Mouse (Mus musculus) T-cell, adult 66 days (primary cell): ENCODE data around the gene Clta. TPM values are rescaled to one million over a fixed set of nuclear protein-coding genes. Genes with fewer than 3 reads are reported as not detected.

Experiments used
- total RNA-seq, 2 experiments: library from RNA; stranded (reverse); gene quantifications; 3 replicates in 1 of 2; 4 replicates in 1 of 2; pipeline ENCODE4 v1.2.4; 2023

Gene Clta
- 100 to 1,000 TPM; 129 to 131 TPM for total RNA-seq

DNA sequence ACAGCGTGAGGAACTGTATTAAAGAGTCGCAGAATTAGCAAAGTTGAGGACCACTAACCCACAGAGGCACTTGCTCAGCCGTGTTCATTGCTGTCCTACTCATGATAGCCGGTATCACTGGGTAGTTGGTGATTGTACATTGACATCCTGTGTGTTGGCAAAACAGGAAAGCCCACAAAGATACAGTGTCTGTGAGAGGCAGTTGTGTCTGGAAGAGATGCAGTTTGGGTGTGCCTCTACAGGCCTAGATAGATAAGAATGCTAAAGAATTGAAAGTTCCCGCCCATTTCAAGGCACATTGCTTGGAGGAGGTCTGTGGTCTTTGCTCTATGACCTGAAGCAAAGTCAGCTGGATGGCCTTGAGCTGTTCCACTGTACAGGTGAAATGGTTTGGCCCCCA, at the start of gene Clta:
Gene Clta, plus strand, starts transcription at position 327 of the 400 bp plus-strand sequence.

DNA sequence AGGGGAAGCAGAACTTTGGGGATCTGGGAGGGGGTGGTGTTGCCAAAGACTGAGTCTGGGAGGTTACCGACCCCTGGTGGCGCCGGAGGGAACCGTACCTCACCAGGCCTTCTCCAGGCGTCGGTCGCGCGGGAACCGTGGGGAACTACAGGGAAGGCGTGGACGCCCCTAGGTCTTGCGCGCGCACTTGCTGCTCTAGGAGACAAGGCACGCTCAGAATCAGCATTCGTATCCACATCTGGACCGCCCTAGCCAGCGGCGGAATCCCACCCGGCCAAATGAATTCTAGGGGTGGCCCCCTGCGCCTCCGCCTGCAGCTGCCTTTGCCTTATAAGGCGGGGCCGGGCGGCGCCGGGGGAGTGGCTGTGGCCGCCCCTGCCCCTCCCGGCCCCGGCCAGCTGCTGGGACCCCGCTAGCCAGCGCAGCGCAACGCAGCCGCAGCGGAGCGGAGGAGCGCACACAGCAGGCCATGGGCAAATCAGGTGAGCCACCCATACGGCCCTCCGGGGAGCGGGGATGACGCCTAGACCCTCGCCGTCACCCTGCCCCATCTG, 46.9 kb upstream of the Clta start, which contains the start of gene Glipr2:
Gene Glipr2, plus strand, starts transcription at position 110 of the 554 bp plus-strand sequence.

DNA sequence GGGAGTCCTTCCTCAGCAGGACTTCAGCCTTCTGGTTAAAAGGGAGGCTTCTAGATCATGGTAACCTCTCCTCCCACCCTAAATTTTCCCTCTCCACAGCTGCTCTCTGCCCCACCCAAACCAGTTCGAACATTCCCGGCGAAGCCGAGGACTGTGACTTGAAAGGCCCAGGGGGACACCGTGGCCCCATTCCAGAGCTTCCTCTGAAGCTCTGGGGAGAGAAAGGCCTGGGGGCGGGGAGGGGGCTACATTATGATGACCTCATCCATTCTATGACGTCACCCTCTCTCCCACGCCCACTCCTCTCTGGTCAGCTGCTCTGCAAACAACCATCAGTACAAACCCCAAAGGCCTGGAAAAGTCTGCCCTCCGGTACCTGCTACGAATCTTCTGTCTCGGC, 21.1 kb upstream of the Clta start, which contains the start of gene Ccin:
Gene Ccin, plus strand, starts transcription at position 303 of the 400 bp plus-strand sequence.

Other genes starting within 250 kb of the Clta start
- not detected for gene Olfr159, start 233.4 kb upstream of the Clta start, total RNA-seq
- not detected for gene Olfr156, start 180.6 kb upstream of the Clta start, total RNA-seq
- not detected for gene Olfr157, start 164.3 kb upstream of the Clta start, total RNA-seq
- not detected for gene Olfr155, start 152.9 kb upstream of the Clta start, total RNA-seq
- gene Reck, start 128.9 kb upstream of the Clta start, total RNA-seq = 1 to 10 TPM; 2.0 to 2.8 TPM
- gene Glipr2, start 47.1 kb upstream of the Clta start, total RNA-seq = 10 to 100 TPM; 56.7 to 69.9 TPM
- 1 to 10 TPM; 3.0 to 4.8 TPM for gene Ccin, start 21.0 kb upstream of the Clta start, total RNA-seq
- 10 to 100 TPM; 42.5 to 58.4 TPM for gene Gne, start 79.7 kb downstream of the Clta start, total RNA-seq
- 100 to 1,000 TPM; 160 to 168 TPM for gene Rnf38, start 229.3 kb downstream of the Clta start, total RNA-seq